Mouse (Mus musculus): ENCODE measurements around the gene Cdh3.
A peak's percentile ranks its signal among the peaks of the same experiment; 100 is the strongest.

DNA sequence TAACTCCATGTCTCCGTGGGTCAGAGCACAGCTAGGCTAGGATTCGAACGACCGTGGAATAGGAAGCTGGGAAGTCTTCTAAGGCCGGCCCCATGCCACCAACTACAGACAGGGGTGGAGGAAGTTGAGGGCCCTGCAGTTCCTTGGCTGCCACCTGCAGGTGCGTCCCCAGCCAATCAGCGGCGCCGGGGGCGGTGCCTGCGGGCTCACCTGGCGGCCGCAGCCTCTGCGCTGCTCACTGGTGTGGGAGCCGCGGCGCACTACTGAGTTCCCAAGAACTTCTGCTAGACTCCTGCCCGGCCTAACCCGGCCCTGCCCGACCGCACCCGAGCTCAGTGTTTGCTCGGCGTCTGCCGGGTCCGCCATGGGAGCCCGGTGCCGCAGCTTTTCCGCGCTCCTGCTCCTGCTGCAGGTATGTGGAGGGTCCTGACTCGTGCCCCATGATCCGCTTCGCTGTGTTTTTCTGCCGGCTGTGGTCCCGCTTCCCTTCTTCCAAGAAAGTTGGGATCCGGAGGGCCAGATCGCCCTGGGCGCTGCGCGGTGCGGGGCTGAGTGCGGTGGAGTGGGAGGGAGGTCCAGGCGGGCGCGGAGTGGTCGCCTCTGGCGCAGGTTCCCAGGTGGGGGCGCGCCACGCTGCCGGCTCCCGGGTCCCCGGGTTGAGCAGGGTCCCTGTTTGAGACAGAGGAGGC, 92.6 kb downstream of the Cdh3 start, which contains the start of gene Cdh1:
- TF ChIP-seq CTCF (conservative IDR thresholded peaks at IDR 0.05; ENCODE audit: insufficient read depth, insufficient read length, low read depth, low read length) = no peak; the same call in 1 of the 2 replicates
- peak; percentile 73 for TF ChIP-seq POLR2A (IDR thresholded peaks at IDR 0.05; ENCODE audit: low read depth, low read length)

Data from kidney, adult 2 months (tissue).